Mouse (Mus musculus): Measurements from ENCODE around the gene Asb4. TPM values are rescaled to one million over a fixed set of nuclear protein-coding genes. Genes with fewer than 3 reads are reported as not detected.
A peak's percentile ranks its signal among the peaks of the same experiment; 100 is the strongest.

Asb4 gene
- total RNA-seq, 2 experiments from 2014 or later, result 0.25 to 0.59 TPM

DNA sequence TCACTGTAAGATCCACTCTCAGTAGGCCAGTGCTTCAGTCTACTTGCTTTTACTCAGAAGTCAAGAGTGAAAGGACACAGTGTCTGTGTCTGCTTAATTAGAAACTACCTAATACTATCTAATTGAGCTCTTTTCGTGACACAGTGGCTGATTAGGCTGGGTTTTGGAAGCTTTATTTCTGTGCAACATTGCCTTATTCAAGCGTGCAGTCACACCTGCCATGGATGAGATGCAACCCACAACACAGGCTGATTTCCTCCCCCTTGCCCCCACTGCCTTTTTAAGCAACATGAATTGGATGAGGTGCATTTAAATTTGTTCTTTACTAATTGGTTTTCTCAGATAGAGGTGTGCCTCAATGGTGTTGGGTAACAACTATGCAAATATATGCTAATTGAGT is 50.7 kb downstream of the Asb4 start:
- DNase-seq (ENCODE audit: low spot score in 2 of 2), result no peak
- intact Hi-C loops (cut with DNase I), result no loop called here

DNA sequence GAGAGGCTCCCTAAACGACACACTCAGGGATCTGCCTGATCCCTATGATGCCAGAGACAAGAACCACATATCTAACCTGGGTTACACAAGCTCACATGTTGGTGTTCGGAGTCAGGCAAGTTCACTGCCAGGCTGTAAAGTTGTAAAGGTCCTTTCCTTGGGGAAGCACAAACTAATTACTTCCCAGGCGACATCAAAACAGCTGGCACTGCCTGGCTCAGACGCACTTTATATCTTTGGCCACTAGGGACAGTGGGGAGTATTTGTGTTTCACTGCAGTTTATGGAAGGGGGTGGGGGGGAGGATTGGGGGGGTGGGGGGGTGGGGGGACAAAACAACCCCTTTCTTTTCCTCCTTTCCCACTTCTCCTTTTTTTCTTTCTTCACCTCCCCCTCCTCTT is 54.6 kb downstream of the Asb4 start:
- intact Hi-C loops (cut with DNase I), result no loop called here
- DNase-seq (ENCODE audit: low spot score in 2 of 2), result no peak

DNA sequence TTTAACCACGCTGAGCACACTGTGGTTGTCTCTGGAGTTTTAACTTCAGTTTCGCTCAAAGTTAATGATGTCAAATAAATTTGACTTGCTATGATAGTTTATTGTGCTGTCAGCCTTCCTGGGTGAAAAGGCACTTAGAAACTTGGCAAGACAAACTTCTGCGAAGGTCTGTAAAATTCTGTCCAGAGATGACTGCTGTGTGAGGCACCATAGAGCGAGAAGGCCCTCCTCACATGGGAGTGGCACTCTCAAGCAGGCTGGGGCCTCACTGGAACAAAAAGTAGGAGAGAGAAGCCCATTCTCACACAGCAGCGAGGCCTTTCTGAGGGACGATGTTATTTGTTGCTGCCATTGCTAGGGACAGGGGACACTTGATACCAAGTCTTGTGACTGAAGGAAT is 58.0 kb downstream of the Asb4 start:
- intact Hi-C loops (cut with DNase I), result no loop called here
- no peak for DNase-seq (ENCODE audit: low spot score in 2 of 2)

DNA sequence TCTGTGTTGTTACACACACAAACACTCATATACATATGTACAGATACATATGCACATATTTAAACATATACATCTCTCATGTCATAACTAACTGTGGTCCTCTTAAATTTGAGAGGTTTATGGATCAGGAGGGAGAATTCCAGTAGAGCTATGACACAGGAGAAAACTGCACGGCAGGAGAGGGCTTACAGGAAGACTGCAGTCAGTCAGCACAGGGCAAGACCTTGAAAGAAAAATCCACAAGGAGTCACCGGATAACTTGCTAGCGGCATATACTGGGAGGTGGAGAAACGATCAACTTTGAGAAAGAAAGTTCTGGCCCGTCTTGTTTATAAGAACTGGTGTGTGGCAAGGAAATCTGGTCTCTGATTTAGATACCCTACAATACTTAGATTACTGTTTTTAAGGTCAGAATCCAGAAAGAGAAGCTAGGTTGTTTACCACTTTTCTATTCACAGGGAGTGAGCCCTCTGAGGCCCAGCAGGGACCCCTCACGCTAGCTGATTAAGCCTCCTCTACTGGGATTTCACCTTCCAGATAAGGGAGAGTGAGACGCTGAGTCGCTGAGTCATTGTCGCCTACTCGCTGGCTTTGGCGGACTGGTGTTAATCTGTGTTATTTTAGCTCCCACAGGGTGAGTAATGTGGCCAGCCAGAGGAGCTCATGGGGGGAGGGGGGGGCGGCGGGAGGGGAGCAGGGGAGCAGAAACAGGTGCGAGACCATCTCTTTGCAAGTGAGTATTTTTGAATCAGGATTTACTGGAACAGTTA is 59.3 kb downstream of the Asb4 start:
- peak; percentile 53 to 54 for DNase-seq (ENCODE audit: low spot score in 2 of 2)
- intact Hi-C loops (cut with DNase I), result no loop called here

DNA sequence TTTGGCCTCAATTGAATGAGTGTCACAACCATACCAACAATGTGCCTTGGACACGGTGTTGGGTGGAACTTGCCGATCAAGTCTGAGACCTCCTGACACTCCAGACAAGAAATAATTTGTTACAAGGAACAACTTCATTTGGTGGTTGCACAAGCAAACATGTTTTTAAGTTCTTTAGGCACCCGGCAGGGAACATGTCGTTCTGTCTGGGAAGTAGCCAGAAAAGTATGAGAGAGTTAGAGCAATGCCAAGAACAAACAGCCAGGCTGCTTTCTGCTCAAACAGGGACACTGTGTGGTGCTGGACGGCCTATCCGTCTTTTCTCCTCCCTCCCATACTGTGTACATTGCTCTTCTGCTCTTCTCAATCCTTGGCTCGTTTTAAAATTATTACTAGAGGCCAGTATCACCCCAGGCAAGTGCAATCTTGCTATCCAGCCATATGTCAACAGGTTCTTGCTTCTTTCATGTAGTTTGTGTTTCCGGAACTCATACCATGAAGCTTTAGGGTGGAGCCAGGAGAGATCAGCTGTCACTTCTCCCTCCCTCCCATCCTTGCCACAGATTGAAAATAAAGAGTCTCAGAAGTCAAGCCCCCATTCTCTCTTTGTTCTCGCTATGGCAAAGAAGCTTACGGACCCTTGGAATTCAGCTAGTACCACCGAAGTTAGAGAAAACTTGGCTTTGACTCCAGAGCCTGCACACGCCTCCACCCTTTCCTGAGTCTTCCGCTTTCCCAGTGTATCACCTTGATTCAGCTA is 60.1 kb downstream of the Asb4 start:
- peak; percentile 61 to 66 for DNase-seq (ENCODE audit: low spot score in 2 of 2)
- intact Hi-C loops (cut with DNase I), result no loop called here

DNA sequence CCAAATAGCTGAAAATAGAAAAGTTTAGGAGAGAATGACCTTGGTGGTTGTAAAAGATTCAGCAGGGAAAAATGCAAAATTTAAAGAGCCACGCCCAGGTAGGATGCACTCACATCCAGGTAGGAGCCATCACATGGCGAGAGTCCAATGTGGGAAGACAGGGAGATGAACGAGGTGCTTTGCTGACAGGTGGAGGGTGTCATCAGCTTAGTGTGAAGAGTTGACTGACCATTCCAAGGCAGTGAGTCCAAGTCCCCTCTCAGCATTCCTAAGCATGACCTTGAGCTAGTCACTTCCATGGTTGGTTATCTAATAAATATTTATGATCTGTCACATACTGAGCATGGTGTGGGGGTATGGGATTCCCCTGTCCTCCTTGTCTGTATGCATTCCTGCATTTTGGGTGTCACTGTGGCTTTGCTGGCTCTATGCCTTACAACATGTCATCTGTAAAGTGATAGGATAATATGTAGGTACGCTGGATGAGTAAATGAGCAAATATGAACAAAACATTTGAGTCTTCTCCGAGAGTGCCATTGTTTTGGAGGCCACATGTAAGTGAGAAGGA is 61.2 kb downstream of the Asb4 start:
- DNase-seq (ENCODE audit: low spot score in 2 of 2), result no peak
- intact Hi-C loops (cut with DNase I), result no loop called here

DNA sequence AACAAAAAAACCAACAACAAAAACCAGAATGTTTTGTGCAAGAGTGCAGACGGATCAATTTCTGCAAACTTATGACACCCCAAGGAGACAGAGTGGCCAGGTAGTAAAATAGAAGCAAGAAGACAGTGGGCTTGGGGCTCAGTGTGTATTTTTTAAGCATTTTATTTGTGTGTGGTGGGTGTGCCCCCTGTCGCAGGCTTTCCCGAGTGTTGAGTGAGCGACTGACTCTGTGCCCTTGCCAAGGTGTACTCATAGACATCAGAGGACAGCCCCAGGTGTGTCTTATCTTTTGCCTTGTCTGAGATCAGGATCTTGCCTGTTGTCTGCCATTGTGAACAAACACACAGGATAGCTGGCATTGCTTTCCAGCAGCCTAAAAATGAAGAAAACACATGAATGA is 63.8 kb downstream of the Asb4 start:
- intact Hi-C loops (cut with DNase I), result no loop called here
- DNase-seq (ENCODE audit: low spot score in 2 of 2), result no peak

DNA sequence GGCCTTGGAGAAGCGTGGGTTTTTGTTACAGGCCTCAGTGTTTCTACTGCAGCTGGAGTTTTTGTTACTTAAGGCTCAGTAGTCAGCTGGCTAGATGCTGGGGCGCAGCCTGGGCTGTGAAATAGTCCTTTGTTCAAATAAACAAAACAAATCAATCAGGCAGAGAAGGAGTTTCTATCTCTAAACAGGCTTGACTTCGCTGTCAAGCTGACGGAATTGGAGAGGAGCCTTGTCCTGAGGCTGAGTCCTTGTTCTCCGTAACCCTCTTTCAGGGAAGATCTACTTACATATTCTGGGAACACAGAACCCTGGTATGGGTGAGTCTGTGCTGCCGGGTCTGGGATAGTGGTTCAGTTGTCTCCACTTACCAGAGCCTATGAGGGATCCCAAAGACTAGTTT is 64.4 kb downstream of the Asb4 start:
- intact Hi-C loops (cut with DNase I), result no loop called here

DNA sequence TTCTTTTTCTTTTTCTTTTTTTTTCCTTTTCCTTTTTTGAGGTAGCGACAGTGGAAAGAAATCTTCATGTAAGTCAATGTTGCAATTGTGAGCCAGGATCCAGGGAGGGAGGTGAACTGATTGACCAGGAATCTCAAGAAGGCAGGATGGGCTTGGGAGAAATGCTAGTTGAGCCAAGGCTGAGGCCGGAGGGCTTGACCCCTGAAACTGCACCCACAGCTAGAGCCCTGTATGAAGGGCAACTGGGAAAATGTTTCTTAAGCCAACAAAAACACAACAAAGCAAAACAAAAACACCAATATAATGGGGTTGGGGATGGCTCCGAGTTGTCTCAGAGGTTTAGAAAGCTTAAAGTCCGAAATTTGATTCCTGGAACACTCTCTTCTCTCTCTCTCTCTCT is 65.2 kb downstream of the Asb4 start:
- DNase-seq (ENCODE audit: low spot score in 2 of 2), result no peak
- intact Hi-C loops (cut with DNase I), result no loop called here

More for the DNA sequence above, 64.4 kb downstream of the Asb4 start:
- no peak for DNase-seq (ENCODE audit: low spot score in 2 of 2)

DNA sequence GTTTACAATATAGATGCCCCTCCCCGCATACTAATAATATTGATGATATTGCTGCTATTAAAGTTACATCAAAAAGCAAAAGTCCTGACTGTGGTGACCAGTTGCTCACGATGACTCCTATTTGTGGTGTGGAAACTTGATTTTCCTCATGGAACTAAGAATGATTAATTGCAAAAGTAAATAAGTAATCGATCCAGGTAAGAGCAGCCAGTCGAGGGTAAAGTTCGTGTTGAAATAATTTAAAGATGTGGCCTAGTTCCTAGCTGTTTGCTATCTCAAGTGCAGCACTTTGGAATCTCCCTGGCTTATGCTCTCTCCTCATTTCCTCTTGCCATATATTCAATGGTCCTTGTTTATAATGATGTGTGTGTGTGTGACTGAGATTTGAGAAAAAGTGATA is 66.7 kb downstream of the Asb4 start:
- no peak for DNase-seq (ENCODE audit: low spot score in 2 of 2)
- intact Hi-C loops (cut with DNase I), result no loop called here

DNA sequence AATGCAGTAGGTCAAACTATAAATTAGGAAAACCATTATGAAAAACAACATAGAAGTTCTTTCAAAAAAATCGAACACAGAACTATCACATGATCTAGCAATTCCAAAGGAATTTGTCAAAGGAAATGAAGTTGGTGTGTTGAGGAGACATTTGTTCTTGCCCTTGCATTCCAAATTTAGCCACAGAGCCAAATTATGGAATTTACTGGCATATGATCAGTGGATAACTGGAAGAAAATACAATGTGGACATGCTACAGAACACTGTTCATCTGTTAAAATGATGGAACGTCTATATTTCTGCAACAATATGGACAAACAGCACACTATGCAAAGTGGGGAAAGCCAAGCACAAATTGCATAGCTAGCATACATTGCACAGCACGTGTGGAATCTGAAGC is 72.7 kb downstream of the Asb4 start:
- no peak for DNase-seq (ENCODE audit: low spot score in 2 of 2)
- intact Hi-C loops (cut with DNase I), result no loop called here

DNA sequence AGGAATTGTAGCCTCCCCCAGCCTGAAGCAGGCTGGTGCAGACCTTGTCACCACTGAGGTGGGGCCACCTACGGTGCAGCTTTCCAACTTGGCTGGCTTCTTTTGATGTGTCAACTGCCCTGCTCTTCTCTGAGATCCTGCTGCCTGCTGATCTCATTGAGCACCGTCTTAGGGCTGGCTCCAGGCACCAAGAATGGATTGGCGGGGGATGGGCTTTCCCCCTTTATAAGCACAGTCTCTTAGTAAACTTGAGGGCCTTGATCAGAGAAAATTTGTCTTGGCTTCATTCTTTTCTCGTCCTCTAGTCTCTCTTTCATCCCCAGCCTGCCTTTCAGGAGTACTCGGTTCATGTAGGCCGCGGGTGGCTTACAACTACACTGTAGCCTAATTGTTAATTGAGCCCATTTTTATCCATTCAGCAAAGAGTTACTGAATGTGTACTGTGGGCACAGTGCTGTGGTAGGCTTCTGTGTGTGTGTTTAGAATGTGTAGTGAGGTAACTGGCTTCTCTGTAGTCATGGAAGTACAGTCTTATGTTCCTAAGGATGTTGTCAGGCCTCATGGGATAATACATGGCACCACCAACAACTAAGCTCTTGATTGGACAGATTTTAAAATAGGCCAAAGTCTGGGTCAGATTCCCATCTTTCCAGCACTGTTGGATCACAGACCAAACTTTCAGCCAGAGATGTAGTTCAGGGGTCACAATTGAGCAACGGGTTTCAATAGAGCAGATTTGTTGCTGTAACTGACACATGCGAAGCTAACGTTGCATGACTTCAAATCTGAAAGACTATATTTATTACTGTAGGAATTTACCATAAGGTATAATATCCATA is 87.5 kb downstream of the Asb4 start:
- intact Hi-C loops (cut with DNase I), result no loop called here
- DNase-seq (ENCODE audit: low spot score in 2 of 2), result no peak

DNA sequence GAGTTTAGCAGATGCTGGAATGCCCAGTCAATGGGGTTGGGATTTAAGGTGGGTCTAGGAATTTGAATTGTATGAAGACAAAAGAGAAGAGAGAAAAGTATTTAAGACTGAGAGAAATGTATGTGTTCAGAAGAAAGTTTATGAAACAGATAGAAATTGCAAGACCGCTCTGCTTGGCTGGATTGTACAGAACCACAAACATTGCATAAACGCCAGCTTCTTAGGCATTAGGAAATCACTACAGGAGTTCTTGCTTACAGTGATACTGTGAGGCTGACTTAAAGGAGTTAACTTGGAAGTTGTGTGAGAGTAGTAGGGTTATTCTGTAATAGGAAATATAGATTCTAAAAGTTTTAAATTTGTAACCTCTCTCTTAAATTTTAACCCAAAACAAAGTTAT is 89.5 kb downstream of the Asb4 start:
- intact Hi-C loops (cut with DNase I), result no loop called here
- no peak for DNase-seq (ENCODE audit: low spot score in 2 of 2)

DNA sequence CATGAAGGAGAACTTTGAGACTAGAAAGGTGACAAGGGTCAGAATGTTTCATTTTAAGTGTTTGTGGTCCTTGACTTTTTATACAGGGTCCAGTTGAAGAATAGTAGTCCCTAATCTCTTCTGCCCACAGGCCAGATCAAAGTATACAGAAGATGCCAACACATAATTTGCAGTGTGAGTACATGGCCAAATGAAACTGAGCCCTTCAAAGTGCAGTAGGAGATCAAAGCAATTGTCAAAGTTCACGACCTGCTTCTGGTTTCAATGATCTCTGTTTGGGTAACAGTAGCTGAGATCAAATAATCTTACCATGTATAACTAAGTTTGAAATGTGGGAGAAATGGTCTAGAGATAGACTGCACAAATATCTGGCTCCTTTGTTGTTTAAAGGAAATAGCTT is 90.8 kb downstream of the Asb4 start:
- intact Hi-C loops (cut with DNase I), result no loop called here
- DNase-seq (ENCODE audit: low spot score in 2 of 2), result no peak

DNA sequence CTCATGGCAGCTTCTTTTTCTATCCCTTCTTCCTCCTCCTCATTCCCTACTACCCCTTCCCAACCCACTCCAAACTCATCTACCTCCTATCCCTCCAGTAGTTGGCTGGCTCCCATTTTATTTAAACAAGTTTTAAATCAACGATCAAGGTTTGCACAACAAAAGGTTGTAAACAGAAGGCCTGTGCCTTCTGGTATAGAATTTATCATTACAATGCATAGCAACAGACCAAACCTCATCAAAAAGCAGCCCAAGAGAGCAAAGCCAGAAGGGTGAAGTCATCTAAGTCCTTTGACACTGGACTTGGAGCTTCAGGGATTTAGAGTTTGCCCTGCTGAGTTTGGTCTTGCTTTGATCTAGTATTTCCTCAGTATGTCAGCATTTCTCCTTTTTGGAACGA is 97.9 kb downstream of the Asb4 start:
- no peak for DNase-seq (ENCODE audit: low spot score in 2 of 2)
- intact Hi-C loops (cut with DNase I), result no loop called here

DNA sequence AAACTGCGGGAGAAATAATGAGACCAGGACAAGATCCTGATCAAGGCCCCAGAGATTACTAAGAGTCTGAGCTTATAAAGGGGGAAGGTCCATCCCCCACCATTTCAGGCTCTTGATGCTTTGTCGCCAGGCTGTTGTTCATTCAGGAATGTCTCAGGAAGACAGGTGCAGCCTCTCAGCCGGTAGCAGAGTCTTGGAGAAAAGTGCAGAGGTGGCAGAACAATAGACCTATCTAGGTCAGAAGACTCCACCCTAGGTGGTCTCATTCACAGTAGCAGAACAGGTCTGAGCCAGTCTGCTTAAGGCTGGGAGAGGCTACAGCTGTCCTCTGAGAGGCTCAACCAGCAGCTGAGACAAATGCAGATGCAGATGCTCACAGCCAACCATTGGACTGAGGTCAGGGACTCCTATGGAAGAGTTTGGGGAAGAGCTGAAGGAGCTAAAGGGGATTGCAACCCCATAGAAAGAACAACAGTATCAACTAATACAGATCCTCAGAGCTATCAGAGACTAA is 99.1 kb downstream of the Asb4 start:
- DNase-seq (ENCODE audit: low spot score in 2 of 2), result no peak
- intact Hi-C loops (cut with DNase I), result no loop called here

All from left cerebral cortex, postnatal 36 days (tissue).